Mouse (Mus musculus): ENCODE results near the gene 1700028P14Rik. TPM values are rescaled to one million over a fixed set of nuclear protein-coding genes. Genes with fewer than 3 reads are reported as not detected.

The 1700028P14Rik gene
- polyA plus RNA-seq, 1 experiment, result 2.1 TPM

GRCm38 (mm10) chr19:23520629-23521028 is 132.0 kb downstream of the 1700028P14Rik start:
- Histone ChIP-seq H3K4me3 (replicated peaks; ENCODE audit: extremely low read depth, low read depth, low read length) (no peak overlapping the region), H3K4me1 (ENCODE audit: control insufficient read depth, insufficient read depth, low read length) (no peaks in the 10 kb centered on the region)
- TF ChIP-seq CTCF (IDR thresholded peaks at IDR 0.05; ENCODE audit: insufficient read depth, low read length) (no peak), POLR2A (IDR thresholded peaks at IDR 0.05; ENCODE audit: borderline replicate concordance, extremely low read depth, low read depth, low read length) (no peak)
- no peak for DNase-seq
- whole genome bisulfite sequencing, result 39% methylated on average over 5 of the region's 5 CpGs

DNA sequence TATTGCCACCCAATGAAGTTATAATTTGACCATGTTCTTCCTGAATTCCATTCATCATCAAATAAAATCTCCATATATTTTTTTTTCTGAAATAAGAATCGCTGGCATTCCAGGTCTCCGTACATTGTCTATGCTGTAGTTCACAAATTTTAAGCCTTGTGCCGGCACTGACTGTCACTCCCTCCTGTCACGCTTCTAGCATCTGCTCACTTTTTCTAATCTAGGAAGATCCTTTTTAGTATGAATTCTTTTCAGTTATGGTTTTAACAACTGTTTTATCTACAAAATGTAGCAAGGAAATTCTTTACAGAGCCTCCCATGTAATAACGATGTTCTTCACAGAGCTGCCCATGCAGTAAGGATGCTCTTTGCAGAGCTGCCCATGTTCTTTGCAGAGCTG is 134.1 kb downstream of the 1700028P14Rik start:
- no peak for TF ChIP-seq POLR2A (IDR thresholded peaks at IDR 0.05; ENCODE audit: borderline replicate concordance, extremely low read depth, low read depth, low read length)
- TF ChIP-seq CTCF (IDR thresholded peaks at IDR 0.05; ENCODE audit: insufficient read depth, low read length), result no peak
- 86% methylated on average over 5 of the region's 5 CpGs for WGBS
- Histone ChIP-seq H3K4me1 (ENCODE audit: control insufficient read depth, insufficient read depth, low read length) (no peaks in the 10 kb centered on the region), H3K4me3 (replicated peaks; ENCODE audit: extremely low read depth, low read depth, low read length) (no peak overlapping the region)
- DNase-seq, result no peak

DNA sequence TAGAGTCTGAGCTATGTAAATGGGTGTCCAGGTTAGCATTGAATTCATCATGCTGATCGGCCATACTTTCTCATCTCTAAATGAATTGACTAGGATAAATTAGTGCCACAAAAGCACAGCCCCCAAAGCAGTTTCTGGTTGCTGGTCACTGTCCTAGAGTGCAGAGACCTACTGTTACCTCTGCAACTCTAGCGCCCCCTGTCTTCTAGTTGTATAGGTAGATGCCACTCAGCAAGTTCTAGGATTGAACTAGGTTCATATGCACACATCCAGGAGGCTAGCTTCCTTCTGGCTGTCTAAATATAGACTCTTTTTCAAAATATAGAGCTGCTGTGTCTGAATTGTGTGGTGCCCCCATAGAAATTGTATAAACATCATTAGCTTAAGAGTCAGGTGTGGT is 141.3 kb downstream of the 1700028P14Rik start:
- no peak for DNase-seq
- 0 out of 2 replicates have a peak, but pooled peaks have one; percentile 13 for TF ChIP-seq CTCF (IDR thresholded peaks at IDR 0.05; ENCODE audit: insufficient read depth, low read length)
- no peak for TF ChIP-seq POLR2A (IDR thresholded peaks at IDR 0.05; ENCODE audit: borderline replicate concordance, extremely low read depth, low read depth, low read length)
- 50% methylated on average over 2 of the region's 2 CpGs for WGBS
- no peaks in the 10 kb centered on the region for H3K4me1 ChIP-seq (ENCODE audit: control insufficient read depth, insufficient read depth, low read length)
- H3K4me3 ChIP-seq (replicated peaks; ENCODE audit: extremely low read depth, low read depth, low read length), result no peak overlapping the region

Other genes starting within 250 kb of the 1700028P14Rik start
- gene Mamdc2, start 204.4 kb downstream of the 1700028P14Rik start, polyA plus RNA-seq (2012; rRNA removed), result 68.2 and 75.8 TPM in 2 replicates
- gene Ptar1, start 34.6 kb upstream of the 1700028P14Rik start, polyA plus RNA-seq (2012; rRNA removed), result 2.9 and 6.7 TPM in 2 replicates
- 4.2 and 4.3 TPM in 2 replicates for gene Apba1, start 106.1 kb upstream of the 1700028P14Rik start, polyA plus RNA-seq (2012; rRNA removed)

Data from lung, adult 2 months (tissue).